Mouse (Mus musculus) megakaryocyte, embryonic 14.5 days (primary cell): Measurements from ENCODE around the gene Cdh24. TPM values are rescaled to one million over a fixed set of nuclear protein-coding genes. Genes with fewer than 3 reads are reported as not detected.

Source experiments
- H3K27me3 ChIP-seq: replicated peaks from 2 replicates; pipeline ENCODE3; 2012; ENCODE audit warnings: inconsistent platforms
- H3K36me3 ChIP-seq: replicated peaks from 2 replicates; pipeline ENCODE3; 2012; ENCODE audit warnings: low read length, inconsistent platforms, mixed read lengths
- H3K4me1 ChIP-seq: 2 replicates; pipeline ENCODE4 v1.6.1; 2012; ENCODE audit warnings: inconsistent platforms
- H3K4me3 ChIP-seq: replicated peaks from 2 replicates; pipeline ENCODE3; 2012; ENCODE audit warnings: moderate library complexity, mild to moderate bottlenecking, inconsistent platforms
- H3K9me3 ChIP-seq: 2 replicates; pipeline ENCODE4 v1.6.1; 2012; ENCODE audit warnings: inconsistent platforms
- FLI1 ChIP-seq: IDR thresholded peaks from 2 replicates; pipeline ENCODE4 v1.6.1; 2012; ENCODE audit warnings: low read length, inconsistent platforms, mixed read lengths
- GATA1 ChIP-seq: IDR thresholded peaks from 3 replicates; pipeline ENCODE4 v1.6.1; 2012; ENCODE audit warnings: mixed read lengths, low read length, inconsistent platforms, borderline replicate concordance
- polyA plus RNA-seq: library from polyadenylated mRNA; stranded (reverse); fragments of >175 nt; gene quantifications from 2 replicates; pipeline ENCODE4 v1.2.3, GENCODE M21; 2012; ENCODE audit warnings: low replicate concordance; ENCODE audit not compliant: insufficient read depth

The Cdh24 gene
- 2.7 and 5.5 TPM in 2 replicates for polyA plus RNA-seq

DNA sequence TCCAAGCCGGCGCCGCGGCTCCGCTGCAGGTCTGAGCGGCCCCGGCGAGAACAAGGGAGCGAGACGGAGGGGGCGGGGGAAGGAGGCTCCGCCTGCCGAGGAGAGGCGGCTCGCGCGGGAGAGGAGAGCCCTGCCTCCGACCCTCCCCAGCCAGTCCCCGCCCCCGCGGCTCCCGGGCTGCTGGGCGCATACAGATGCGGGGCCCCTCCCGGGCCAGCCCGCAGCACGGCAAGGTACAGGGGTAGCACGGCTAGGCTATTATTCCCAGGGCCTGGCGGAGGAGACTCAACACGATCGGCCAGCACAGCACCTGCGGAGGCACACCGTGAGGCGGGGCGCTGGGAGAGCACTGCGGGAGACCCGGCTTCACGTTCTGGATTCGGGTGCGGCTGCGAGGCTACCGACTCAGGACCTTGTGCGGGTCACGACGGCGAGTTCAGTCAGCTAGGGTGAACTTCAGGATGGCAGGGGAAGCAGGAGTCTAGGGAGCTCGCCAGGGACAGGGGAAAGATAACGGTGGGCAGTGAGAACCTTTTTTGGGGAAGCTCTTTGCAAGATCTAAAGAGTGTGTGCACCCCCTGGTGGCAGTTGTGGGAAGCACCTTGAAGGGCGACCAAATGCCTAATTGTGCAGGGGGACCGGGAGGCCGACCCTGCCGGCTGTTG, at the start of gene Cdh24:
Gene Cdh24, minus strand, starts transcription at position 60 of the 665 bp plus-strand sequence.
- H3K4me1 ChIP-seq: peaks cover 29% of the 10 kb centered on the region
- H3K36me3 ChIP-seq: peaks cover 59% of the 10 kb centered on the region
- peaks cover 31% of the 10 kb centered on the region for H3K27me3 ChIP-seq
- H3K4me3 ChIP-seq: peak within 1 kb of the TSS; percentile 95
- no peaks in the 10 kb centered on the region for H3K9me3 ChIP-seq
- no peak for TF ChIP-seq FLI1
- TF ChIP-seq GATA1: no peak

DNA sequence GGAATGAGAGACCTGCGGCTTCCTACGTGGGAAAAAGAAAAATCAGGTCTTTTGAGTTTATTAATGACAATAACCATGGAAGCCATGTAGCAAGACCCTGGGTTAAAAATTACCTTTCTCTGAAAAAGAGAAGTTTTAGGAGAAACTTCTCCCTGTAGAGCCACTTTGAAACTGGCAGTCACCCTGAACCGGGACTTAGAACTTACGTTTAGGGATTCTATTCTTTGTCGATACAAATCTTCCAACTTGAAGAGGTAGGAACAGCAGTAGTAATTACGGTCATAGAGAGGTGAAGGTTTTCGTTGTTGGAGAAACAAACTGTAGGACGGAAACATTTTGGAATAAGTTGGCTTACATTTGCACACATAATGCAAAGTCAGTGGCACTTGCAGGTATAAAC, 46.1 kb upstream of the Cdh24 start:
- H3K9me3 ChIP-seq: no peaks in the 10 kb centered on the region
- H3K36me3 ChIP-seq: peaks cover 45% of the 10 kb centered on the region
- H3K4me1 ChIP-seq: peaks cover 52% of the 10 kb centered on the region
- H3K4me3 ChIP-seq: peak overlapping the region; percentile 100
- H3K27me3 ChIP-seq: no peaks in the 10 kb centered on the region
- TF ChIP-seq FLI1: no peak
- TF ChIP-seq GATA1: no peak

DNA sequence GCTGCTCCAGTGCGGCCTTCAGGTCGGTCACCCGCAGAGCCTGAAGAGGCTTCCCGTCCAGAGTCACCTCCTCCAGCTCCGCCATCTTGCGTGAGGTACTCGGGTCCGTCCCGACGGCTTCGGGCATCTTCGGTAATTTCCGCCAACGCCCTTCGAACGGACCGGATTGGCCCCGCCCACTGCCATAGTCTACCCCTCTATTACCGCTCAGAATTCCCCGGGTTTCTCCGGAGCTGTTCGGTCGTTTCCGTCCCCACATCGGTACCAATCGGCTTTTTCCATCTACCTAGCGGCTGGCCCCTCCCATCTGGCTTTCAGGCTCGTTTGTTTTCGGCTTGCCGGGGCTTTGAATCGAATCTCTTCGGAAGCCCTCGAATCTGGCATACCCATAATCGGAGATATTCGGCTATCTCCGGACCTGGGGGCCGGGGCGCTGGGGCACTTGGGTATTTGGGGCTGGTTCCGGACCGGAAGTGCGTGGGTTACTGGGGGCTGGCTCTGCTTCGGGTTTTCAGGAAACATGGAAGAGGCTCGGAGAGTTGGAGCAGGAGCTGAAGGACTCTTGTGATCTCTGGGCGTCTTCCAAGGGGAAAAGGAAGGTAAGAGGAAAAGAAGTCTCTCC, 45.5 kb upstream of the Cdh24 start, which contains the start of gene Acin1:
Gene Acin1, minus strand, starts transcription at position 410 of the 622 bp plus-strand sequence.
- Histone ChIP-seq H3K9me3 (no peaks in the 10 kb centered on the region), H3K36me3 (peaks cover 51% of the 10 kb centered on the region), H3K4me1 (peaks cover 58% of the 10 kb centered on the region), H3K27me3 (no peaks in the 10 kb centered on the region), H3K4me3 (peak within 1 kb of the TSS; percentile 100)
- TF ChIP-seq GATA1 (no peak), FLI1 (peak; percentile 38; the same call in 1 of the 2 replicates)

DNA sequence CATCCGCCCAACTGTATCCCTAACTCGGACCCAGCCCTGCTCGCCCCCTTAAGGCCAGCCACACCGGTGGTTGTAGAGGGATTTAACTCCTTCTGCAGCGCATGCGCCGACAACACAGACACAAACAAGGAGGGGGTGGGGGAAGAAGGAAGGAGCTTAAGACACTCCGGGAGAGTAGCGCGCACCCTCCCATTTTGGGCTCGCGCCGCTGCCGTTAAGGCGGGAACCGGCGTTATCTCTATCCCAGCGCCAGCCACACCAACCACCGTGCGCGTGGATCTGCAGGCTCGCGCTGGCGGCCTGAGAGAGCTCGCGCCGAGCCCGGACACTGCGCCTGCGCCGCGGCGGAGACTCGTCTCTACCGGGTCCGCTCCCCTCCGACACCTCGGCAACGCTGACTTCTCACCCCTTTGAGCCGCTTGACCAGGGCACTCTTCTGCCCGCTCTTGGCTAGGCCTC, 44.9 kb upstream of the Cdh24 start, which contains the start of gene 1700123O20Rik:
Gene 1700123O20Rik, plus strand, starts transcription at position 154 of the 459 bp plus-strand sequence.
- peaks cover 52% of the 10 kb centered on the region for H3K36me3 ChIP-seq
- no peaks in the 10 kb centered on the region for H3K9me3 ChIP-seq
- no peaks in the 10 kb centered on the region for H3K27me3 ChIP-seq
- H3K4me3 ChIP-seq: peak within 1 kb of the TSS; percentile 100
- peaks cover 59% of the 10 kb centered on the region for H3K4me1 ChIP-seq
- TF ChIP-seq GATA1 (no peak), FLI1 (no peak)

DNA sequence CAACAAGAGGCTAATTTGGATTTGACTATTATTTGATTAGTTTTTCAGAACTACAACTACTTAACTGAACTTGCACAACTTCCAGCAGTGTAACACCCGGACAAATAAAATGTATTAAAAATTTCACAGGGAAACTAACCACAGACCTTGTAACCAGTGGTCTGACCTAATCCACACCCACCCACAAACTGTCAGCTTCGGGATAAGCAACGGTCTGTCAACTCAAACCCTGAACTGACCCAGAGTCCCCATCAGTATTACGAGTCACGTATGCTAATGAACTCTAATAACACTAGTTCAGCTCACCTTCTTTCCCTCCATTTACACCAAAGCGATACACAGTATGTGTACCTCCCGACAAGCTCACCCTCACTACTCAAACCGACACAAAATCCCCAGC, 44.3 kb upstream of the Cdh24 start:
- peak overlapping the region; percentile 100 for H3K4me3 ChIP-seq
- H3K9me3 ChIP-seq: no peaks in the 10 kb centered on the region
- no peaks in the 10 kb centered on the region for H3K27me3 ChIP-seq
- TF ChIP-seq GATA1 (no peak), FLI1 (no peak)
- peaks cover 50% of the 10 kb centered on the region for H3K36me3 ChIP-seq
- H3K4me1 ChIP-seq: peaks cover 59% of the 10 kb centered on the region

DNA sequence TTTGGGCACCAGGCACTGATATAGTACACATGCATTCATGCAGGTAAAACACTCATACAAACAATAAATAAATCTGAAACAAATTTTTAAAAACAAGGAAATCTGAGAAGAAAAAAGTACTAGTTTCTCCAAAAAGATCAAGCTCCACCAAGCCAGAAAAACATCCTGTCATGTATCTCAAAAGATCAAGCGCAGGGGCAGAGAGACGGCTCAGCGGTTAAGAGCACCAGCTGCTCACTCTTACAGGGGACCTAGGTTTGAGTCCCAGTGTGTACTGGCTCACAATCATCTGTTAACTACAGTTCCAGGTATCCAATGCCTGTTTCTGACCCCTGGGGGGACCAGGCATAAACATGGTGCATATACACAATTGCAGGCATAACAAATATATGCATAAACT, 41.2 kb upstream of the Cdh24 start:
- TF ChIP-seq FLI1 (no peak), GATA1 (no peak)
- Histone ChIP-seq H3K27me3 (no peaks in the 10 kb centered on the region), H3K4me1 (peaks cover 41% of the 10 kb centered on the region), H3K4me3 (no peak overlapping the region), H3K9me3 (no peaks in the 10 kb centered on the region), H3K36me3 (peaks cover 55% of the 10 kb centered on the region)

DNA sequence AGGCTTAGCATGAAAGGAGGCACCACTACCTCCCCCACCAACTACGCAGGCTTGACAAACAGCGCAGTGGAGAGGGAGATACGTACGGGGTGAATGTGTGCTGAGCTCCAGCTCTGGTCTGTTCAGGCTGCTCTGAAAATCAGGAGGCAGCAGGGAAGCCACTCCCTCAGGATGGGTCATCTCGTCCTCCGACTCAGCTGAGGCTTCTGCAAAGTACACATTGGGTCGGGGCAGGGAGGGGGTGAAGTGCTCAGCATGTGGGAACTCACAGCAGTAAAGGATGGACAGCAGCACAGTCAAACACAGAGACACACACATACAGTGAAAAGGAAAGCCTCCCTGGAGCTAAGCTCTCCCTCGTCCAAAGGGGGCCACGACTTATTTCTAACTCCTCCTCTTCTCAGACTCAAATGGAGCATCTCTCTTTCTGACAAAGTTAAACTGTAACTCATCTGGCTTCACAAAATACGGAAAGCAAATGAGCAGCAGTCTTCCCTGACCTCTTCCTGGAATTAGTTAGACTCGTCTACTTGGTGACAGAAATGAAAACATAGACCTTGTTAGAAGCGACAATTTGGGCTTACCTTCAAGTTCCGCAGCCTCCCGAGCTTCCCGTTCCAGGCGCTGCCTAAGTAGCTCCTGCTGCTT, 37.6 kb upstream of the Cdh24 start:
- H3K27me3 ChIP-seq: no peaks in the 10 kb centered on the region
- no peak overlapping the region for H3K4me3 ChIP-seq
- peaks cover 26% of the 10 kb centered on the region for H3K4me1 ChIP-seq
- no peak for TF ChIP-seq FLI1
- no peak for TF ChIP-seq GATA1
- H3K36me3 ChIP-seq: peaks cover 87% of the 10 kb centered on the region
- no peaks in the 10 kb centered on the region for H3K9me3 ChIP-seq

DNA sequence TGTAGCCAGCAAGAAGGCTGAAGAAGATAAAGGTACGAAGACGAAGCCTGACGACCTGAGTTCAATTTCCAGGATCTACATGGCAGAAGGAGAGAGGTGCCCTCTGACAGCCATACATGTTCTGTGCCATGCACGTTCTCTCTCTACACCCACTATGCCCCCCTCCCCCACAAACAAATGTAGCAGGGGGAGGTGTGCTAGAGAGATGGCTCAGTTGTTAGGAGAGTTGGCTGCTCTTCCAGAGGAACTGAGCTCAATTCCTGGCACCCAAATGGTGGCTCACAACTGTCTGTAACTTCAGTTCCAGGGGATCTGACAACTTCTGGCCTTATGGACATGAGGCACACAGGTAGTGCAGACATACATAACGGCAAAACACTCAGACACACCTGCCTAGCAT, 35.1 kb upstream of the Cdh24 start:
- TF ChIP-seq FLI1: no peak
- TF ChIP-seq GATA1: no peak
- H3K4me3 ChIP-seq: no peak overlapping the region
- H3K9me3 ChIP-seq: no peaks in the 10 kb centered on the region
- H3K27me3 ChIP-seq: no peaks in the 10 kb centered on the region
- peaks cover 5% of the 10 kb centered on the region for H3K4me1 ChIP-seq
- H3K36me3 ChIP-seq: peaks cover 88% of the 10 kb centered on the region

DNA sequence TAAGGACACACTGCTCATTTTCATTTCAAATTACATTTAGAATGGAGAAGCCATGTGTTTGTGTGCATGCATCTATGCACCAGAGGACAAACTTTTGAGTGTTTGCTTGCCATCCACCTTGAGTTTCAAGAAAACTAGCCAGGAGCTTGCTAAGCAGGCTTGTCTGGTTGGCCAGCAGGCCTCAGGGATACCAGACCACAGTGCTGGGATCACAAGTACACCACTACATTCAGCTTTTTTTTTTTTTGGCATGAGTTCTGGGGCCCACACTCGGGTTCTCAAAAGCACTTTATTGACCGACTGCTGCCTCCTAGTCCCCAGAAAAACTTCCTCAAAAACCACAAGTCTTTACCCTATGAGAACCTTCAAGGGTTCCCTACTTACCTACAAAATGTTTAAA, 33.2 kb upstream of the Cdh24 start:
- TF ChIP-seq GATA1: no peak
- TF ChIP-seq FLI1: no peak
- H3K36me3 ChIP-seq: peaks cover 91% of the 10 kb centered on the region
- H3K27me3 ChIP-seq: no peaks in the 10 kb centered on the region
- no peaks in the 10 kb centered on the region for H3K9me3 ChIP-seq
- no peak overlapping the region for H3K4me3 ChIP-seq
- H3K4me1 ChIP-seq: peaks cover 5% of the 10 kb centered on the region

DNA sequence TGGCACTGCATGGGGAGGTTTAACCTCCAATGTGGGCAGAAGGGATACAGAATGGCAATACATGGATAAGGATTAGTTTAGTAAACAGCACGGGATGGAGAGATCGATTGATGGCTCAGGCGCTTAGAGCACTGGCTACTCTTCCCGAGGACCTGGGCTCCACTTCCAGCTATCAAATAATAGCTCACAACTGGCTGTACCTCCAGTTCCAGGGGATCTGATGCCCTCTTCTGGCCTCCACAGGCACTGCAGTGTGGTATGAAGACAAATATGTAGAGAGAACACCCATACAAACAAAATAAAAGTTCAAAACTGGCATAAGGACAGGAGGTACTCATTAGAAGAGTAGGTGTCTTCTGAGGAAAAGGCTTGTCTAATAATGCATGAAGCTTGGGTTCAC, 28.2 kb upstream of the Cdh24 start:
- Histone ChIP-seq H3K9me3 (no peaks in the 10 kb centered on the region), H3K36me3 (peaks cover 89% of the 10 kb centered on the region), H3K27me3 (no peaks in the 10 kb centered on the region), H3K4me3 (no peak overlapping the region), H3K4me1 (no peaks in the 10 kb centered on the region)
- TF ChIP-seq GATA1 (no peak), FLI1 (no peak)
